Mouse (Mus musculus): ENCODE measurements at regions not wholly inside any gene's neighbourhood (a gene's known extent, or its start where the extent isn't known, plus 50 kb on each side); places are given as distances from the start of the nearest gene placed in this dataset.

DNA sequence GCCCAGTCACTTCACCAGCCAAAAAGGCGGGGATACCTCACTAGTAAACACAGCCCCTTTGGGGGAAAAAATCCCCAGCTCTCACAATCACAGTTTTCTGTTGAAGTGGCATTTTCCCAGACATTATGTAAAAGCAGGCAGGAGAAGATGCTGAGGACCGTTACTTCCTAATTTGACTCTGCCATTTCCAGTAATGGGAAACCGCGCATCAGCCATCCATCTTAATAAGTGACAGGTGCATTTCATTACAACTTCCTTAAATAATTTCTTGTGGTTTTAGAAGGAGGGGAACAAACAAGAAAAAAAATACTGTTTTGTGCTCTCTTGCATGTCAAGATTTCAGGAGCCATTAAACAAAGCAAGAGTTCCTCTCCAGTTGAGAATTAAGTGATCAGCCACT lies 70.2 kb upstream of the Alk start:
- no peak for ATAC-seq
- H3K9ac ChIP-seq (replicated peaks): no peak overlapping the region
- no peak overlapping the region for H3K27ac ChIP-seq
- WGBS: 88% methylated on average over 4 of the region's 4 CpGs
- no peaks in the 10 kb centered on the region for H3K4me1 ChIP-seq (replicated peaks)
- no peaks in the 10 kb centered on the region for H3K9me3 ChIP-seq
- no peaks in the 10 kb centered on the region for H3K27me3 ChIP-seq
- H3K36me3 ChIP-seq: no peaks in the 10 kb centered on the region
- no peak overlapping the region for H3K4me3 ChIP-seq (replicated peaks)
- no peak overlapping the region for H3K4me2 ChIP-seq (replicated peaks)

DNA sequence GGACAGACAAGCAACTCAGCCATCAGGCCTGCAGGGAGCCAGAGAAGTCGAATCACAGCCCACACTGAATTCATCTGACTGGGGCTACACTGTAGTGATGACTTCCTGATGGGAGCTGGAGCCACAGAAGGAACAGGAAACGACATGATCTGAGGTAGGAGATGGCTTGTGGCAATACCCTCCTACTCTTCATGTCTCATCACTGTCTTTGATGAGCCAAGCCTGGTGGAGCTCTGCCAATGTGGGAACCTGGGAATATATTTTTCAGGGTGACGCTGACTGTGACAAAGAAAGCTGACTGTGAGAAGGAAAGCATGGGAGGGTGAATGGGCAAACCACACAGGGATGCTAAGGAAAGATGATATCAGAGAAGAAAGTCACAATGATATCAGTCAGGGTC lies 67.6 kb upstream of the Alk start:
- Histone ChIP-seq H3K27ac (no peak overlapping the region), H3K9ac (replicated peaks) (no peak overlapping the region), H3K27me3 (no peaks in the 10 kb centered on the region), H3K4me3 (replicated peaks) (no peak overlapping the region), H3K36me3 (no peaks in the 10 kb centered on the region), H3K4me1 (replicated peaks) (no peaks in the 10 kb centered on the region), H3K9me3 (no peaks in the 10 kb centered on the region), H3K4me2 (replicated peaks) (no peak overlapping the region)
- 67% methylated on average over 3 of the region's 3 CpGs for WGBS
- no peak for ATAC-seq

DNA sequence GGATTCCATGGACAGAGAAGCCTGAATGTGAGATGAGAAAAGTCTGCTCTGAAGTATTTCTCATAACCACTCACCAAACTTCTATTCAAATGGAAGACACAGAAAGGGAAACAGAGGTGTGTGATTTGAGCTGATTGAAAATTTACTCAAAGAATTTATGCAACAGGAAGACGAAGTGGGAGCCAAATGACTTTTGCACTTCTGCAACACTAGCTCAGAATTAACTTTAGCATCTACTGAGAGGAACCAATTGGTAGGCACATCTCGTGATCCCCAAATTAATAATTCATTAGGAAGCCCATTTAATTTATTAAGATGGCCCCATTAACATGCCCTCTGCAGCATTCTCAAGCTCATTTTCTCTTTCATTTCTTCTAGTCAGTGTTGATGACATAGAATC lies 62.5 kb upstream of the Alk start:
- no peak for ATAC-seq
- Histone ChIP-seq H3K27ac (no peak overlapping the region), H3K4me3 (replicated peaks) (no peak overlapping the region), H3K9ac (replicated peaks) (no peak overlapping the region), H3K4me2 (replicated peaks) (no peak overlapping the region), H3K9me3 (no peaks in the 10 kb centered on the region), H3K27me3 (no peaks in the 10 kb centered on the region), H3K36me3 (no peaks in the 10 kb centered on the region), H3K4me1 (replicated peaks) (no peaks in the 10 kb centered on the region)
- WGBS: 88% methylated on average over 2 of the region's 2 CpGs

DNA sequence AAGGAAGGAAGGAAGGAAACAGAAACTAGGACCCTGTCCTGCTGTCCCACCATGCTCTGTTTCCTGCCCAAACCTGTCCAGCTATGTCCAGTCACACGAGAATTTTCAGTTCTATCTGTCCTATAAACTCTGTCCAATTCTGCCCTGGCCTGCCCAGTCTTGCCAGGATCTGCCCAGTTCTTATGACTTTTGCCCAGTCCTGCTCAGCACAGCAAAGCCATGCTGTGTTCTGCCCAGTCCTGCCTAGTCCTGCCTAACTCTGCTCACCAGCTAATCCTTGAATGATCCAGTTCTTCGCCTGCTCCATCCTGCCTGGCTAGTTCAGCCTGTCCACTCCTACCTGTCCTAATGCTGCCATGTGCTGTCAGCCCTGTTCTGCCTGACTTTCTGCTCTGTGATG lies 57.3 kb upstream of the Alk start:
- no peak overlapping the region for H3K9ac ChIP-seq (replicated peaks)
- ATAC-seq: no peak
- no peaks in the 10 kb centered on the region for H3K27me3 ChIP-seq
- H3K4me3 ChIP-seq (replicated peaks): no peak overlapping the region
- no peak overlapping the region for H3K4me2 ChIP-seq (replicated peaks)
- no peaks in the 10 kb centered on the region for H3K9me3 ChIP-seq
- no peaks in the 10 kb centered on the region for H3K36me3 ChIP-seq
- 75% methylated on average over 2 of the region's 2 CpGs for WGBS
- H3K4me1 ChIP-seq (replicated peaks): peaks cover 17% of the 10 kb centered on the region
- H3K27ac ChIP-seq: no peak overlapping the region

- Histone ChIP-seq H3K36me3 (no peaks in the 10 kb centered on the region), H3K4me1 (replicated peaks) (peaks cover 17% of the 10 kb centered on the region), H3K9me3 (no peaks in the 10 kb centered on the region), H3K4me3 (replicated peaks) (no peak overlapping the region), H3K4me2 (replicated peaks) (no peak overlapping the region), H3K27ac (no peak overlapping the region), H3K9ac (replicated peaks) (no peak overlapping the region), H3K27me3 (no peaks in the 10 kb centered on the region)
- no peak for ATAC-seq
- WGBS: 74% methylated on average over 6 of the region's 6 CpGs
These were observed 54.3 kb upstream of the Alk start for GRCm38 (mm10) chr17:72658744-72659143.

GRCm38 (mm10) chr17:72657826-72658225 lies 53.4 kb upstream of the Alk start:
- H3K27me3 ChIP-seq: no peaks in the 10 kb centered on the region
- peaks cover 17% of the 10 kb centered on the region for H3K4me1 ChIP-seq (replicated peaks)
- ATAC-seq: no peak
- no peaks in the 10 kb centered on the region for H3K9me3 ChIP-seq
- no peak overlapping the region for H3K4me2 ChIP-seq (replicated peaks)
- no peak overlapping the region for H3K9ac ChIP-seq (replicated peaks)
- H3K4me3 ChIP-seq (replicated peaks): no peak overlapping the region
- WGBS: 44% methylated on average over 8 of the region's 8 CpGs
- no peak overlapping the region for H3K27ac ChIP-seq
- no peaks in the 10 kb centered on the region for H3K36me3 ChIP-seq
